Mouse (Mus musculus) liver, adult 2 months (tissue): ENCODE measurements around the gene Slc41a3.

Source experiments
- CTCF ChIP-seq: fragments of 200-500 bp; IDR thresholded peaks from 2 replicates; pipeline ENCODE4 v1.5.1; 2011; ENCODE audit warnings: low read depth, low read length, control low read depth
- POLR2A ChIP-seq: fragments of 200-500 bp; IDR thresholded peaks from 2 replicates; pipeline ENCODE4 v1.6.1; 2011; ENCODE audit warnings: low read length, control low read depth; ENCODE audit not compliant: insufficient read depth; ENCODE audit errors: extremely low read depth

- TF ChIP-seq POLR2A (no peak), CTCF (no peak)
Observed at GRCm38 (mm10) chr6:90662148-90662547, 57.6 kb downstream of the Slc41a3 start.
